Mouse (Mus musculus) thymus, postnatal 4 days (tissue): Measurements from ENCODE around the gene Rrp12.
"Not testable (repeated sequence)": the region's sequence is repeated elsewhere in the genome, so short reads cannot be mapped to it uniquely, and the experiment has no call there.

Source experiments
- DNase-seq: peaks from one replicate; pipeline ENCODE4 v3.0.0; 2021

Rrp12 gene

DNA sequence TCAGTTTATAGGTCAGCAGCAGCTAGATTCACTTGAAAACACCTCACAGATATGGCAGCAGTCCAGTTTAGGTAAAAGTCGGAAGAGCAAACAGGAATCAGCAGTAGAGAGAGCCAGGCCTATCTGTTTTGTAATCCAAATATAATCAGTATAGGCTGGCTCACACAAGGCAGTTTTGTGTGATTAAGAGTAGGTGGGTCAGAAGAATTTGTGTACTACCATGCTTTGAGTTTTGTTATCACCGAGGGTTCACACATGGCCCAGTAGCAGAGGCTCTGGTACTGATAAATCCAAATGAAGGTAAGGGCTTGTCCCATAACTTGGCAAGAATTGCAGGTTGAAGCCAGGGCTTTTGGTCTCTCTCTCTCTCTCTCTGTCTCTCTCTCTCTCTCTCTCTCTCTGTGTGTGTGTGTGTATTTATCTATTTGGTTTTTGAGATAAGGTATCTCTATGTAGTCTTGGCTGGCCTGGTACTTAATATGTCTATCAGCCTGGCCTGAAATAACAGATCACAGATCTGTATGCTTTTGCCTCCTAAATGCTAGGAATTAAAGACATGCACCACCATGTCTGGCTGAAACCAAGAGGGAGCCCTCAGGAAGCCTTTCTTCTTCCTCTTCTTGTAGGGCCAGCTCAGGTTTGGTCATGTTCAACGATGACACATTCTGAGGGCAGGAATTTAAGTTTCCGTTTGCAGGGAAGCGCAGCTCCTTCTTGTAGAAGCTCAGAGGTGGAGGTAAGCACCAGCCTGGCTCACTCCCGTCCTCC, 10.5 kb upstream of the Rrp12 start:
- DNase-seq = no peak

DNA sequence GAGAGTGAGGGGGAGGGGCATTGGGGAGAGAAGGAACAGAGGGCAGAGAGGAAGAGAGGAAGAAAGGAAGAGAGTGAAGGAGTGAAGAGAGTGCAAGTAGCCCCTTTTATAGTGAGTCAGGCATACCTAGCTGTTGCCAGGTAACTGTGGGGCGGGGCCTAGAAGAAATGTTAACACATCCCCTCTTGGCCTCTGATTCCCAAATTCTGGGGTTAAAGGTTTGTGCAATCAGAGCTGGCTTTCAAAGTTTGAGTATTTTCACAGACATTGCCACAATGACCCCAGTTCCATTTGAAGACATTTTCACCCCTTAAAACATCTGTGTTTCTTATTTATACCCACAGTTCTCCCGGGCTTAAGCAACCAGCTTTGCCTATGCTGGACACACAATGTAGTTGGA, 9.3 kb upstream of the Rrp12 start:
- no peak for DNase-seq

DNA sequence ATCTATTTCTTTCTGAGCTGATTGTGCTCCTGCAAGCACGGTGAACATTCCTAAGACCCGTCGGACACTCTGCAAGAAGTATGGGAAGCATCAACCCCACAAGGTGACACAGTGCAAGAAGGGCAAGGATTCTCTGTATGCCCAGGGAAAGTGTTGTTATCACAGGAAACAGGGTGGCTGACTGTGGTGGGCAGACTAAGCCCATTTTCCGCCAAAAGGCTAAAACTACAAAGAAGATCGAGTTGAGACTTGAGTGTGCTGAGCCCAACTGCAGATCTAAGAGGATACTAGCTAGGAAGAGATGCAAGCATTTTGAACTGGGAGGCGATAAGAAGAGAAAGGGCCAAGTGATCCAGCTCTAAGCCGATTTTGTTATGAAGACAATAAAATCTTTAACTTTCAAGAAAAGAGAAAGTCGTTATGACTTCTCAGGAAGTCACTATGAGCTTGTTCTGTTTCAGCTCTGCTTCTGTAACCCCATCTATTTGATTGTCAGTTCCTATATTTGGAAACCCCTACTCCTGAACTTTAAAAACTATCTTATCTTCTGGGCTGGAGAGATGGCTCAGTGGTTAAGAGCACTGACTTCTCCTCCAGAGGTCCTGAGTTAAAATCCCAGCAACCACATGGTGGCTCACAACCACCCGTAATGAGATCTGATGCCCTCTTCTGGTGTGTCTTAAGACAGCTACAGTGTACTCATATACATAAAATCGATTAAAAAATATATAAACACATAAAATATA, 7.0 kb upstream of the Rrp12 start:
- DNase-seq = no peak

DNA sequence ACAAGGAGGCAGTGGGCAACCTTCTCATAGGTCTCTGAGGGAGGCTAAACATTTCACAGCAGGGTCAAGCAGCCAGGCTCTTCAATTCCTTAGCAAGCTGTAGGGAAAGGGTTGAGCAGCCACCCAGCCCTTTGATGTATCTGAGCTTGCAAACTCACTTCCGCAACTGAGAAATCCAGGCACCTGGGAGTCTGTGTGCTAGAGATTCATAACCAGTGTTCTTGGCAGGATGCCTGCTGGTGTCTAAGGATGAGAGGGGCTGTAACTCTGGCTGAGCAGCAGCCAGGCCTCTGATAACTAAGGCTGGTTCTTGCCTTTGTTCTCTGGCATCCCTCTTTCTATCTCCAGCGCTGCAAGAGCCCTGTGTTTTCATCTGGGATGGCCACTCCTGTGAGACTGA, 5.7 kb upstream of the Rrp12 start:
- DNase-seq = peak; percentile 61

DNA sequence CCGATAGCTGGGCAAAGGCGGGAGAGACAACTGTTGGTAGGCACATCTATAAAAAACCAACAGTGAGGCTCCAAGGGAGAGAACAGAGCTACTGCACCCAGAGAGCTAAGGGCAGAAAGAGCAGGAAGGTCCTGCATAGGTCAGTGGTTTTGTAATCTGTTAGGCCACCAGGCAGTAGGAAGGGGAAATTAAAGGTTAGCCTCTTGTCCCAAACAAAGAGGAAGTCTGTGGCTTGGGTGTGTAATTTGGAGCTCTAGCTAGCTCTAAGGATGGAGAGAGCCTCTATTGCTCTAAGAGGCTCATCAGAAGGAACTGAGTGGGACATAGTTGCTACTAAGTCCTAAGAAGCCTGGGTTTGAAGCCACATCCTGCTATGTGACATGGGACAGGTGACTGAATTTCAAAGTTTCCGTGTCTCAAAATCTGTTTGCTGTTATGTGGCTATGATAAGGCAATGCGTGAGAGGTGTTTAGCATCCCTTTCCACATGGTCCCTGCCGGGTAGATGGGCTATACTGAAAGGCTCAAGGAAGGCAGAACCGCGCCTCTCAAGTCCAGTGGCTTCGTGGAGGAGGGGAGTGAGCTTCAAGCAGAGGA, 4.6 kb upstream of the Rrp12 start:
- DNase-seq = no peak

DNA sequence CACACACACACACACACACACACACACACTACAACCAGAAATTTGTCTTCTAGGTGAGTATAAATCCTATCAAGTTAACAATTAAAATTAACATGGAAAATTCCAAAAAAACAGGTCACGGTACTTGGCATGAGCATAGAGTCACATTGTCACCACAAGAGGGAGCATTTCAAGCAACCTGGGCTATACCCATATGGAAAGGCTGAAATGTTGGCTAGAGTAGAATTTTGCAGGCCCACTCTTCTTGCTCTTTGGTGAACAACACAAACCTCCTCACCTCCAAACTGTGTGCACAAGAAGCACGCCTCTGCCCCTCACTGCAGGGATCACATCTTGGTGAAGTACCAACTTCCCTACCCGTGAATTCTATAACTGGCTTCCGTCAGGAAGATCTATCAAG, 2.9 kb upstream of the Rrp12 start:
- DNase-seq = peak; percentile 34

DNA sequence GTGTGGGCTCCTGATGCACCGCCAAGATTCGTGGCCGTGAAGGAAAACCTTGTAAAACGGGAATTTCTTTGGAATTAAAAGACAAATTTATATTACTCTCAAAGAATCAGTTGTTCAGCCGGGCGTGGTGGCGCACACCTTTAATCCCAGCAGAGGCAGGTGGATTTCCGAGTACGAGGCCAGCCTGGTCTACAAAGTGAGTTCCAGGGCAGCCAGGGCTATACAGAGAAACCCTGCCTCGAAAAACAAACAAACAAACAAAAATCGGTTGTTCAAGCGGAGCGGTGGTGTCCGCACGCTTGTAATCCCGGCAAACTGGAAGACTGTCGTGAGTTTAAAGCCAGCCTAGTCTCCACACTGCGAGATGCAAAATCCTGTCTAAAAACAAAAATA, 342 bp upstream of the Rrp12 start:
- no peak for DNase-seq

DNA sequence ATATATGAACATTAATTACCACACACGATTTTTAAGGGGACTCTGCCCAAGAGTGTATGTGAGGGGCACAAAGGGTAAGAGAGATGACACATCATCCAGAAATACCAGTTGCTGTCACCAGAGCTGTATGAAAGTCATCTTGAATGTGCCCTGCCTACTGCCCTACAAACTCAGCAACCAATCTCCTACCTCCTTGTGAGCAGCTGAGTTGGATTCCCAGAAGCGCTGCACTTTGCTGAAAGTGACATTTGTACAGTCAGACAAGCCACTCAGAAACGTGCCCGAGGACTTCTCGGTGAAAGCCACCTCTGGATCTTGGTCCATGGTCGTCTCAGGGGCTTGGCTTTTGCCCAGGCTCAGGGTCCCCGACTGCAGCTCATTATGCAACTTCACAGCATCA, 1.0 kb downstream of the Rrp12 start:
- no peak for DNase-seq

DNA sequence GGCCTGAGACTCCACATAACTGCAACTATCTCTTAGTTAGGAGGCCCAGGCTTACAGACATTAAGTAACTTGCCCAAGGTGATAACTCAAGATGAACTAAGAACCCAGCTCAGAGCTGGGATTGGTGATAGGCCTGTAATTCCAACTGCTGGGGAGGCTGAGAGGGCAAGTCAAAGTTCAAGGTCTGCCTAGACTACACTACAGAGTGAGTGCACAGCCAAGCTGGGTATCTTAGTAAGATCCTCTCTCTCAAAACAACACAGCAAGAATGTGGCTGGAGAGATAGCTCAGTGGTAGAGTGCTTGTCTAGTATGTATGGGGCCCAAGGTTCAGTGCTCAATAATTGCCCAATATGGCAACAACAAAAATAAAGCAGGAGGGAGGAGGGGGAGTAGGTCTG, 7.8 kb downstream of the Rrp12 start:
- DNase-seq = no peak

DNA sequence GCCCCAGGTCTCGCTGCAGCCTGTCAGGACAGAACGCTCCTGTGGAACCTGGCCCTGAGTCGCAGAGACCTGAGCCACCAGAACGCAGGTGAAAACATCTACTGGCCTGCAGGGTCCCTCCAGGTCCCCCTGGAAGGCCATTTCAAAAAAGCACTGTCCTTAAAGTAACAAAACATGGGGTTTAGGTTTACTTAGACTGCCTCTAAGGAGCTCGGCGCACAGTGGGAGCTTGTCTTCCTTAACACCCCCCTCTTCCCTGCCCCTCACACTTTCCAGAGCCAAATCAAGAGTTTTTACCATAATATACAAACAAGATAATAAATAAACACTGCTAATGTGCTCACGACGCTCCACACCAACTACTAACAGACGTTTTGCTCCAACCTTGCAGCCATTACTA, 12.1 kb downstream of the Rrp12 start:
- no peak for DNase-seq

DNA sequence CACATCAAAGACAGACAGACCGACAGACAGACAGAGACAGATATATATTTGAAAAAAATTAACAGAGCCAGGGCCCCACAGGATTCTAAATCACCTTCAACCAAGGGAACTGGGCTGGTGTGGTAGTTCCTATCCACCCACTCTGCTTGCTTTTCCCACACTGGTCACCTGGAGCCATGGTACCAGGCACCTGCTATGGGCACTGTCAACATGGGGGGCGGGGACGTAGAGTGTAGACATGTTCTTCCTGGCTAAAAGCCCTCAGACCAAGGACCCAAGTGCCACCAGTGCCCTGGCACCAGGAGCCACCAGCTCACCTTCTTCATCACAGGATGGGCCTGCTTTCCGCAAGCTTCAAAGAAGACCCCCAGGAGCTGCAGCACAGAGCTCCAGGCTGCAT, 14.1 kb downstream of the Rrp12 start:
- no peak for DNase-seq

DNA sequence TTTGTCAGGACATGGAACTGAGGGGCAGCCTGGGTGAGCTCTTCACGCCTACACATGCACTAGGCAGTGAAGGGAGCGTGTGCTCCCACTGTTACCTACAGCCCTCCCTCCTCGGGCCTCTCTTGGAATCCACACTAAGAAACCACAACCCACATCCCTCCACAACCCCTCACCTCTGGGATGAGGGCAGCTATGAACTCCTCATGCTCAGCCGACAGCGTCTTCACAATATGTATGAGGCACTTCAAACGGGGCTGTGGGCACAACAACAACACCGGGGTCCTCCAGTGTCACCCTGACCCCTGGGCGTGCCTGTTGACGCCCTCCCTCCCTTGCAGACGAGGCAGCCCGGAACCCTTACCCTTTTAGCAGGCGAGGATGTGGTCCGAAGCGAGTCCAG, 21.6 kb downstream of the Rrp12 start:
- DNase-seq = peak; percentile 62

DNA sequence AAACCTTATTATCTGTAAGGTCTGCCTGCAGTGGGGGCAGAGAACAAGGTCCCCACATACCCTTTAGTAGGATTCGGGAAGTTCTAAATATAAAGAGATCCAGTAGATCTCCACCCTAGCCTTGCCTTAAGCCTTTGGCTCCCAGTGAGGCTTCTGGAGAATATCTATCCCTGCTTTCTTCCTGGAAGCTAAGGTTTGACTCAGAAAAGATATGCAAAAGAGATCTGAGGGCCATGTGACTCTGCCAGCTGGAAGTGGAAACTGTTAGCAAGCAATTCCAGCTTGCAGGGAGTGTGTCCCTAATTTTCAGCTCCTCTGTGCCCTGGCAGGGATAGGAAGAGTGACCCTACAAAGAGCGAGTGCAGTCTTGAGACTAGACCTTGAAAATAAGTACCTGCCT, 23.7 kb downstream of the Rrp12 start:
- no peak for DNase-seq

DNA sequence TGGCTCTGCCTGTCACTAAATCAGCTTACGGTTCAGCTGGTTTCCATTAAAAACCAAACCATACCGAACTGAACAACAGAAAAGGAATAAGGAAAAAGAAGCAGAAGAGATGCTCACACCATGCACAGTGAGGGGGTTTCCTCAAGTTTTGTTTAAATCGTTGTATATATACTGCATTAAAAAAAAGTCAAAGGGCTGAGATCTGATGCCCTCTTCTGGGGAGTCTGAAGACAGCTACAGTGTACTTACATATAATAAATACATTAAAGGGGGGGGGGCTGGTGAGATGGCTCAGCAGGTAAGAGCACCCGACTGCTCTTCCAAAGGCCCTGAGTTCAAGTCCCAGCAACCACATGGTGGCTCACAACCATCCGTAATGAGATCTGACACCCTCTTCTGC, 26.0 kb downstream of the Rrp12 start:
- DNase-seq = not testable (repeated sequence)

DNA sequence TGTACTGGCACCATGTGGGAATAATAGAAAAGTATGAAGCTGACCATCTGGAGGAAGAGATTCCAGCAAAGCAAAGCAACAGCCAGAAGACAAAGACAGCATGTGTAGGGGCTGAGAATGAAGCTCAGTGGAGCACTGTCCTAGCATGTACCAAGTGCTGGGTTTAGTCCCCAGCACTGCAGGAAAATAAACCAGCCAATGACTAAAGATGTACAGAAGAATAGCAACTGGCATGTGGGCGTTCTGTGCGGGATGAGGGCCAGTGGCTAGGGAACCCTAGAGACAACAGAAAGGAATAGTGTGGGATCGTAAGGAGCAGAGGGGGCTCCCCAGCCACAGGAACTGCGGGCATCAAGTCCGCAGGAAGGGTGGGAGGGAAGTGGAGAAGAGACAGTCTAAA, 26.7 kb downstream of the Rrp12 start:
- no peak for DNase-seq

DNA sequence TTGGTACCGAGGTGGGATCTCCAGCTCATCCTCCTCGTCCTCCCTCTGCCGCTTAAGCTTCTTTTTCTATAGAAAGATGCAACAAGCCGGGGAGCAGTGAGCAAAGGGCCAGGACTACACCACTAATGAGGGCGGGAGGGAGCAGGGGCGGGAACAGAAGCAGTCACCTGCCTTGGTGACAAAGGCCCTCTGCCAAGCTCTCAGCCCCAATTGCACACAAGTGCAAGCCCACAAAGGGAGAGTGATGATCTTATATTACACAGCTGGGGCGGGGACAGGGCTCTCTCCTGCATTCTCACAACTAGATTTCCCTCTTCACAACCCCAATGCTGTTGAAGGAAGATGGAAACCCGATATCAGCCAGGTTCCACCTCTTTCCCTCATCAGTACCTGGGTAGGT, 29.3 kb downstream of the Rrp12 start:
- DNase-seq = no peak

DNA sequence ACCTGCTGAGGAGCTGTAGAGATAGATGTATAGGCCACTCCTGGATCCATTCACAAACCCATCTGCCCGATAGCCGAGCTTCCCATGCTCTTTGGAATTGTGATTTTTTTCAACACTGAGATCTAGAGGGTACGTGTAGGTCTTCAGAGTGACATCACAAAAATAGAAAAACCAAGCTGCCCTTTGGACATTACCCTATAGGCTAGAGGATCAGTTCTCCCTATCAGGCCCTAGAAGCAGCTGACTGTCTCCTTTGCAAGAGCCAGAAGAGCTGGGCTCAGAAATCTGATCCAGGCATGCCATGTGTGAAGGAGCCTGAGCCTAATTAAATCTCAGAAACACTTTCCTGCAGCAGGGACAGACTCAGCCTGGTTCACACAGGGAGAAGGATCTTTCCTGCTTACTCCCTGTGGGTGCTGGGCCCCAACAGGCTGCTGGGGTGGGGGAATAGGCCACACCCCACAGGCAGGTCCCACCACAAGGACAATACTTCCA, 38.1 kb downstream of the Rrp12 start:
- DNase-seq = no peak

DNA sequence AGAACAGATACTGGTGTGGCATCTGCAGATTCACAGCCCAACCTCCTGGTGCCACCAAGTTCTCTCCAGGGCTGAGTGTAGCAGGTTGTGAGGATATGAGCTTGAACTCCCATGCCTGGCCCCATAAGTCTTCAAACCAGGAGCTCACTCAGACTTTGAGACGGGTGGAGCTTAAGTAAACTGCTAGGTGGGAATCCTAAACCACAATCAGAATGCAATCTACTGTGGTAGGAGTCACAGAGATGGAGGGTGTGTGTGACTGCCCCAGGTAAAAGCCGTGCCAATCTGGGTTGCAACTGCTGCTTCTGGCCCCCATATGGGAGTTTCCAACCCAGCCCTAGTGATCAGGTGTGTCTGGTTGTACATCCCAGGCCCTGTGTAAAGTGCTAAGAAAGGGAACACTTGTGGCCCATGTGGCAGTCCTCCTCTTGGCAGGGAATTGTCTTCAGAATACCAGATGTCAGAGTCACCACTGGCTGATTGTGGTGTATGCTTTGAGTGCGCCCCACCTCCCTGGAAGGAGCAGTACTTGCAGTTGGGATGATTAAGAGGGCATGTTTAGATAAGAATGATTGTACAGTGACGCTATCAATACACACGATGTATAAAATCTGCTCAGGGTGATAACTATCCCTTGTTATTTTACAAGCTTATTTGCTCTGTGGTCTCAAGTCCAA, 38.7 kb downstream of the Rrp12 start:
- no peak for DNase-seq

DNA sequence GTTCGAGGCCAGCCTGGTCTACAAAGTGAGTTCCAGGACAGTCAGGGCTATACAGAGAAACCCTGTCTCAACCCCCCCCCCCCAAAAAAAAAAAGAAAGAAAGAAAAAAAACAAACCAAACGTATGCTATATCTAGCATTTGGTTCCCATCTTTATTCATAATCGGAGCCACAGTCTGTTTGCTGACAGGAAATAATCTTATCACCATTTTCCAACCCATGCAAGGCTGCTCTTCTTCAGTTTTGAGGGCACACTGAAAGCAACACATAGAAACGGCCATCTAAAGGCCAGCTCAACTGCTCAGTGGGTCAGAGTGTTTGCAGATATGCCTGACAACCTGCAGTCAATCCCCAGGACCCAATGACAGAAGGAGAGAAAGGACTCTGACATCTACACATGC, 43.5 kb downstream of the Rrp12 start:
- DNase-seq = no peak

DNA sequence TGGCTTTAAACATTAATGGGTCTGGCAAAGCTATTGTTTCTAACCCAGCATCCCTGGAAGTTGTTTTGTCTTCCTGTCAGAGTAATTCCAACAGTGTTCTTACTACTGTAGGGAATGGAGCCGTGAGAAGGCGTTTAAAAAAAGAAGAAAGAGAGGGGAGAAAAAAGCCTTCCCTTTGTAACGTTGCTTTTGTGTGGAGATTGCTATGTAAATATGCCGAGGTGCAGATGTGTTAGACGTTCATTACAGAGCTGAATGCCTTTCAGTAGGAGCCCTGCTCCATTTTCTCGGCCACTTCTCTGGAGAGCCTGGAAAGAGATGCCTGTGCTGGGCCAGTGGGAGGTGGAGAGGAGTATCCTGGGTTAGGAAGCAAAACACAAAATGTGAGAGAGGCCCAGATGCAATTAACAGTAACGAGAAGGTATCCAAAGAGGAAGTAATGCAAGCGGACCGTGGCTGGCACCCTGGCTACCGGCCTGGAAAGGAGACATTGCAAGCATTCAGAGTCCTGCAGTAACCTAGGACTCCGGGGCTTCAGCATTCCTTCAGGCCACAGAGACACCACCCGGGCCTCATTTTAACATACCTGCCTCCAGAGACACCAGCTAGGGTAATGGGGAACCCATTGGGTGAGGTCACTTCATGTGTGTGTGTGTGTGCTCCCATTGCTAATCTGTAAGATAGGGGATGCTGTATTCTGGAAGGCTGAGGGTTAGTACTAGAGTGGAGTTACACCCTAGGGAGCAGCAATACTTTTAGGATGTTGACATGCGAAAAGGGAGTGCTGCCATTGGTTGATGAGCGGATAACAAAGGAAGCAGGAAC, 45.0 kb downstream of the Rrp12 start:
- no peak for DNase-seq

DNA sequence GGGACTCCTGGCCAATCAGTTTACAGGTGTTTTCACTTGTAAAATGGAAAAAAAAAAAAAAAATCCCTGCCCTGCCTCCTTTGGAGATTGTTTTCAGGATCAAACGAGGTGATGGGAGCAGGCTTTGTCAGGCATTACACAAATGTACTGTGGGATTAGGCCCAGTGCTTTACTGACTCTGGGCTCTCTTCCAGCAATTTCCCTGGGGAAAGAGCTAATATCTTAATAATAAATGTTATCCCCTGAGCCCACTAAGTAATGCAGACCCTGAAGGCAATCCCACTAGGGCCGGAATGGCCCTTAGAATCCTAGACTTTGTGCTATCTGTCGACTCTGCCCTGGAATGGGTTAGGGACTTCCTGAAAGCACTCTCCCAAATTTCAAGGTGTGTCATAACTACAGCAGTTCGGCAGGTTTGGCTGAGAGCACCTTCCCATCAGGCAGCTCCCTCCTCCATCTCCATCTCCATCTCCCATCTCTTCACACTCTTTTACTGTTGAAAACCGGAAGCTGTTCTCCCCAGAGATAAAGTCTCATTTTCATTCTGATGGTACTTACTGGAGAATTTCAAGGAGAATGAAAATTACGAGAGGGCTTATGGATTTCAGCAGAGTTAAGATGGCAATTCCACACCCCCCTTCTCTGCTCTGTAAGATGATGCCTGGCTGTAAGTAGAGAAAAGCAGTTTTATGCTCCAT, 45.8 kb downstream of the Rrp12 start:
- DNase-seq = no peak
